Mouse (Mus musculus) lung, embryonic 14.5 days (tissue): ENCODE data around the gene Dnm3. TPM values are rescaled to one million over a fixed set of nuclear protein-coding genes. Genes with fewer than 3 reads are reported as not detected.

Source experiments
- ATAC-seq: fragments of 200-750 bp; cut with Nextera tagmentation; 2 replicates; pipeline ENCODE4 v1.8.0; 2017; ENCODE audit warnings: mild to moderate bottlenecking, moderate TSS enrichment, moderate library complexity; ENCODE audit not compliant: insufficient read depth
- DNase-seq: peaks from one replicate; pipeline ENCODE4 v3.0.0-alpha.2; 2015
- H3K27ac ChIP-seq: fragments of 300-500 bp; sonication (generic); 2 replicates; pipeline ENCODE4 v1.5.1; 2014; ENCODE audit warnings: low read depth, mild to moderate bottlenecking, moderate library complexity
- H3K27me3 ChIP-seq: fragments of 300-500 bp; sonication (generic); 2 replicates; pipeline ENCODE4 v1.6.1; 2014; ENCODE audit warnings: low read length, control low read depth; ENCODE audit not compliant: insufficient read depth
- H3K36me3 ChIP-seq: fragments of 300-500 bp; sonication (generic); 2 replicates; pipeline ENCODE4 v1.6.1; 2014; ENCODE audit warnings: control low read depth; ENCODE audit not compliant: insufficient read depth
- H3K4me1 ChIP-seq: fragments of 300-500 bp; sonication (generic); 2 replicates; pipeline ENCODE4 v1.6.1; 2014; ENCODE audit warnings: antibody characterized with exemption, control low read depth; ENCODE audit not compliant: insufficient read depth
- H3K4me2 ChIP-seq: fragments of 300-500 bp; sonication (generic); 2 replicates; pipeline ENCODE4 v1.6.1; 2014; ENCODE audit warnings: mild to moderate bottlenecking
- H3K4me3 ChIP-seq: fragments of 300-500 bp; sonication (generic); 2 replicates; pipeline ENCODE4 v1.5.1; 2014; ENCODE audit warnings: low read depth, low read length
- H3K9ac ChIP-seq: fragments of 300-500 bp; sonication (generic); 2 replicates; pipeline ENCODE4 v1.6.1; 2014
- H3K9me3 ChIP-seq: fragments of 300-500 bp; sonication (generic); 2 replicates; pipeline ENCODE4 v1.6.1; 2016; ENCODE audit warnings: low read depth, low read length, control low read depth
- CTCF ChIP-seq: IDR thresholded peaks from 2 replicates; pipeline ENCODE4 v1.5.1; 2016; ENCODE audit warnings: antibody characterized with exemption, low read depth
- WGBS: fragments of 180-500 bp; shearing (Covaris S2); extraction: QIAGEN DNeasy Blood & Tissue Kit; methylation state at CpG from one replicate; pipeline ENCODE4 v1.1.7; 2014; 5-methylcytosine and 5-hydroxymethylcytosine counted together
- polyA plus RNA-seq: library from polyadenylated mRNA; unstranded; fragments of >200 nt; fragmentation: Nextera tagmentation; extraction: Ambion mirVana; gene quantifications from 2 replicates; pipeline ENCODE4 v1.2.1, GENCODE M21; 2014

Gene Dnm3
- polyA plus RNA-seq, 1 experiment from 2014 or later = 2.8 TPM

- no peak overlapping the region for H3K27ac ChIP-seq
- DNase-seq (no peak), ATAC-seq (no peak)
- no peaks in the 10 kb centered on the region for H3K36me3 ChIP-seq
- H3K4me3 ChIP-seq = no peak overlapping the region
- H3K9ac ChIP-seq = no peak overlapping the region
- 68% methylated on average over 1 of the region's 1 CpGs for WGBS
- H3K27me3 ChIP-seq = no peaks in the 10 kb centered on the region
- no peaks in the 10 kb centered on the region for H3K9me3 ChIP-seq
- no peak for TF ChIP-seq CTCF
- peaks cover 27% of the 10 kb centered on the region for H3K4me1 ChIP-seq
- no peak overlapping the region for H3K4me2 ChIP-seq
Measured at GRCm38 (mm10) chr1:162043216-162043615, 434.6 kb downstream of the Dnm3 start.

DNA sequence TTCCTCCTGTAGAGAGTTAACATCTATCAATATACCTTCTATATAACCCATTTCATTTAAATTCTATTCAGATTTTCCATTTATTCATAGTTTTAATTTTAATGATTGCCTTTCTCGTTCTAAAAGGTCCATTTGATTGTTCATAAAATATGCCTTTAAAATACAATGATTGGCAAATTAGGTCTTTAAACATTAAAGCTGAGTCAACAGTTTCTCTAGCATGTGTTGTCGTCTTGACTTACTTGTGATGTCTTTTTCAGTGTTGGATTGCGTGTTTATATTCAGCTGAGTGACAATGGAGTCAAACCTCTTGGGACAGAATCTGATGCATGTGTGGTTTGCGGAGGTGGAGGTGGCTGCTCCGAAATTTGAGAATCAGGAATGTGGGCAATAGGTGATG lies 435.4 kb downstream of the Dnm3 start:
- no peak overlapping the region for H3K4me2 ChIP-seq
- H3K27me3 ChIP-seq = no peaks in the 10 kb centered on the region
- 74% methylated on average over 5 of the region's 5 CpGs for WGBS
- no peaks in the 10 kb centered on the region for H3K36me3 ChIP-seq
- H3K27ac ChIP-seq = no peak overlapping the region
- ATAC-seq (no peak), DNase-seq (no peak)
- no peak overlapping the region for H3K9ac ChIP-seq
- no peaks in the 10 kb centered on the region for H3K9me3 ChIP-seq
- no peak for TF ChIP-seq CTCF
- peaks cover 33% of the 10 kb centered on the region for H3K4me1 ChIP-seq
- H3K4me3 ChIP-seq = no peak overlapping the region

GRCm38 (mm10) chr1:162040490-162041274 lies 437.2 kb downstream of the Dnm3 start:
- Histone ChIP-seq H3K36me3 (no peaks in the 10 kb centered on the region), H3K4me1 (peaks cover 43% of the 10 kb centered on the region), H3K27ac (peak overlapping the region; percentile 52; the same call in 1 of the 2 replicates), H3K9ac (no peak overlapping the region), H3K4me2 (no peak overlapping the region), H3K9me3 (no peaks in the 10 kb centered on the region), H3K4me3 (no peak overlapping the region), H3K27me3 (no peaks in the 10 kb centered on the region)
- no peak for TF ChIP-seq CTCF
- ATAC-seq = no peak
- DNase-seq = peak; percentile 75
- WGBS = 77% methylated on average over 6 of the region's 6 CpGs

- TF ChIP-seq CTCF = no peak
- Histone ChIP-seq H3K27ac (peak overlapping the region; percentile 3; the same call in 1 of the 2 replicates), H3K4me3 (no peak overlapping the region), H3K9ac (no peak overlapping the region), H3K27me3 (no peaks in the 10 kb centered on the region), H3K9me3 (no peaks in the 10 kb centered on the region), H3K4me2 (no peak overlapping the region), H3K4me1 (peaks cover 45% of the 10 kb centered on the region), H3K36me3 (no peaks in the 10 kb centered on the region)
- WGBS = 44% methylated on average over 7 of the region's 7 CpGs
- DNase-seq (peak; percentile 41), ATAC-seq (no peak)
Measured at GRCm38 (mm10) chr1:162039808-162040207, 438.0 kb downstream of the Dnm3 start.

DNA sequence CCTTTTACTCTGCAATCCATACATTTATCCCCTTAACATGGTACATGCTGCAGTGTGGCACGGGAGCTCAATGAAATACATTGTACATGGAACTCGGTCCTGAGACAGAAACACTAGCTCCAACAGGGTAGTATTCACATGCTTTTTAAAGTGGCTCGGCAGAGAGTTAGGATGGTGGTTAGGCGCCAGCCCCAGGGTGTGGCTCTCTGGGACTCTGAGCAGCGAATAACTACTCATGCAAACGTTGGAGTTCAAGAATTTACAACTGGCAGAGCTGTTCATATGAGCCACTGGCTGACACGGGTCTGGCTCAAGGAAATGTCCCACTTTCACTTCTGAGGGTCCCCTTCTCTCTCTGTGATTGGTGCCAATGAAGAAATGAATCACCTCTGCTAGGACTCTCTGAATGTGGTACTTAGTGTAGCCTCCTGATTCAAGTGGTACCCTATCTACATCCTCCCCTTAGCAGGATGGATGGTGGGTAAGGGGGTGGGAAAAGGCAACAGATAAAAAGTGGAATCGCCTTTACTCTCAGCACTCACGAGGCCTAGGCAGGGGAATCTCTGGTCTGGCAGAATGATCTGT lies 438.7 kb downstream of the Dnm3 start:
- H3K4me3 ChIP-seq = no peak overlapping the region
- ATAC-seq = no peak
- H3K36me3 ChIP-seq = no peaks in the 10 kb centered on the region
- DNase-seq = peak; percentile 43
- H3K9me3 ChIP-seq = no peaks in the 10 kb centered on the region
- no peak for TF ChIP-seq CTCF
- 43% methylated on average over 9 of the region's 9 CpGs for WGBS
- no peak overlapping the region for H3K4me2 ChIP-seq
- H3K27ac ChIP-seq = peak overlapping the region; percentile 92
- H3K27me3 ChIP-seq = no peaks in the 10 kb centered on the region
- H3K4me1 ChIP-seq = peaks cover 38% of the 10 kb centered on the region
- no peak overlapping the region for H3K9ac ChIP-seq

DNA sequence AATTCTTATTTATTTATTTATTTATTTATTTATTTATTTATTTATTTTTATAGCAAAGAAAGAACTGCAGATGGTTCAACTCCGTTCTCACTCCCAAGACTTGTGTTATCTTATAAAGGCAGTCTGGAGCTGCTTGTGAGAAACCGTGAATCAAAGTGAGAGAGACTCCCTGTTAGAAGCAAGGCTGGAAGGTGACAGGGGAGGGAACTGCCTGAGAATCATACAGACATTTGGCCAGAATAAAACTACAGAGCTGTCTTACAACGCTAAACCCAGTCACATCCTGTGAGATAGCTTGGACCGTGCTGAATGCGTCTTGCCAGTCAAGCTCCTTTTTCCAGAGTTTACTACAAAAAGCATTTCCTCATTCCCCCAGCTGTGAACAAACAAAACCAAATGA lies 439.4 kb downstream of the Dnm3 start:
- 18% methylated on average over 5 of the region's 5 CpGs for WGBS
- ATAC-seq (peak; percentile 69), DNase-seq (peak; percentile 92)
- Histone ChIP-seq H3K4me1 (peaks cover 35% of the 10 kb centered on the region), H3K27ac (peak overlapping the region; percentile 92), H3K9me3 (no peaks in the 10 kb centered on the region), H3K9ac (no peak overlapping the region), H3K36me3 (no peaks in the 10 kb centered on the region), H3K4me3 (no peak overlapping the region), H3K27me3 (no peaks in the 10 kb centered on the region), H3K4me2 (no peak overlapping the region)
- no peak for TF ChIP-seq CTCF

GRCm38 (mm10) chr1:162037968-162038421 lies 439.8 kb downstream of the Dnm3 start:
- Histone ChIP-seq H3K4me1 (peaks cover 35% of the 10 kb centered on the region), H3K9ac (no peak overlapping the region), H3K4me3 (no peak overlapping the region), H3K4me2 (peak overlapping the region; percentile 5; the same call in 1 of the 2 replicates), H3K27ac (peak overlapping the region; percentile 92), H3K27me3 (no peaks in the 10 kb centered on the region), H3K36me3 (no peaks in the 10 kb centered on the region), H3K9me3 (no peaks in the 10 kb centered on the region)
- DNase-seq (peak; percentile 90), ATAC-seq (peak; percentile 83)
- no peak for TF ChIP-seq CTCF
- WGBS = 22% methylated on average over 10 of the region's 10 CpGs
